Mouse (Mus musculus) kidney, postnatal 25 days (tissue): ENCODE data around the gene Adprm.
"Not testable (repeated sequence)": the region's sequence is repeated elsewhere in the genome, so short reads cannot be mapped to it uniquely, and the experiment has no call there.

ENCODE experiments used
- DNase-seq, 2 experiments: peaks; one replicate each; pipeline ENCODE4 v3.0.0; 2021; ENCODE audit warnings: mixed read lengths in 2 of 2

Gene Adprm

DNA sequence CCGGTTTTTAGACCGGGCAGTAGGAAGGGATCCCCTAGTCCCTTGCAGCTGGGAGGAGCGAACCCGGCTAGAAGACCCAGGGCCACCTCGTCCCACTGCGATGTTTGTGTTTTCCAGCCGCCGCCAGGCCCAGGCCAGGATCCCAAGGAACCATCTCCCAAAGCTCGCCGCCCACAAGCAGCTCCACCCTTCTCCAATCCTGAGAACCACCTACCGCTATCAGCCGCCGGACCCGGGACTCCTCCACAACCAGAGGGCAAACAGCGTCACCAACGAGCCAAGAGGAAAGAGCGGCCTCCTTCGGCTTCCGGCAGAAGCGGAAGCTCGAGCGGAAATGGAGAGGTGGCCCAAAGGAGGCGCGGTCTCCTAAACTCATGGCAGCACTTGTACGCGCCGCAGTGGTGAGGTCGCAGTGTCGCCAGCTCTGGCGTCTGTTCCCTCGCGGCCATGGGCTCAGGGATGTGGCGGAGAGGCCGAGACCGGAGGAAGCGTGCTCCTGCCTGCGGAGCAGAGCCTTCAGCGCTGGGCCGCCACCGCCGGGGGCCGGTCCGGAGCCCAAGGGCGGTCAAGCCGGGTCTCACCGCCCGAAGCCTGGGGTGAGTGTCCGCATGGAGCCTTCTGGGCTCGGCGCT, at the start of gene Adprm, which contains the start of gene Sco1:
Gene Adprm, minus strand, starts transcription at position 274 of the 632 bp plus-strand sequence.
Gene Sco1, plus strand, starts transcription at position 350 of the 632 bp plus-strand sequence.
- DNase-seq, result peak; percentile 91 to 96

DNA sequence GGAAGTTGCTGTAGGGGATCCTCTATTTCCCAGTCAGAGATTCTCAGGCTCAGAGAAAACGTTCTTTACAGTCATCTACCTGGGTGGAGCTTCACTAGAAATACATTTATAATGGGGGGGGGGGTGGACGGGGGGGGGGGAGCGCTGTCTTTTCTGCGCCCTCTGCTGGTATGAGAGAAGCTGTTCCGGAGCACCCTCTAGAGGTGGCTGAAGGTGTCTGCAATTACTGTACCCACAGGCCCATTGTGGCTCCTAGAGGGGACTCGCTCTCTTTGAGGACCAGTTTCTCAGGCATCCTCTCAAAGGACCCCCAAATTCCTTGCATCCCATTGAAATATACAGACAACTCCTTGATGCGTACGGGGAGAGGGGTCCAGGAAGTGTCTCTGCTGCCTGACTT, 49.3 kb upstream of the Adprm start:
- peak; percentile 50 to 62 for DNase-seq

DNA sequence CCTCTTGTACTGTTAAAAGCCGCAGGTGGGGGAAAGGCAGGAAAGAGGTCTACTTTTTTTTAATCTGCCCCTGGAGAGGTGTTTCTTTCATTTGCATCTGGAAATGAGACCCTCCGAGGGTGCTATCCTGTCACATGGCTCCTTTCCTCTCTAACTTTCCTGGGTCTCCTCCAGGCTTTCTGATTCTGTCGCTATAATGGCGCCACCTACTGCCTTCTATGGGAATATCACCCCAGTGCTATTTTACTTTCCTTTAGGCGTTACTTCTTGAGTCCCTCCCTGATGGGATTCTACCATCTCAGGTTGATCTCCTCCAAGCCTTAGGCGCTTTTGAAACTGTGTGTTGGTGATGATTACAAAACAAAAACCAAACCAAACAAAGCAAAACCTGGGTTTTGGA, 47.8 kb upstream of the Adprm start:
- DNase-seq, result peak in 1 of 2 experiments; percentile 62

DNA sequence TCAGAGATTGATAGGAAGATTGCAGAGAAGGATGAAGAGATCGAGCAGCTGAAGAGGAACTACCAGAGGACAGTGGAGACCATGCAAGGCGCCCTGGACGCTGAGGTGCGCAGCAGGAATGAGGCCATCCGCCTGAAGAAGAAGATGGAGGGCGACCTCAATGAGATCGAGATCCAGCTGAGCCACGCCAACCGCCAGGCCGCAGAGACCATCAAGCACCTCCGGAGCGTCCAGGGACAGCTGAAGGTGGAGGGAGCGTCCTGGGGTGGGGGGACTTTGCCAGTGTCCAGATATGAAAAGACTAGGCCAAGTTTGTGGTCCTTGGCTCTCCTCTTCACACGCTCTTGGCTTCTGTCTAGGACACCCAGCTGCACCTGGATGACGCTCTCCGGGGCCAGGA, 46.8 kb upstream of the Adprm start:
- DNase-seq, result no peak

DNA sequence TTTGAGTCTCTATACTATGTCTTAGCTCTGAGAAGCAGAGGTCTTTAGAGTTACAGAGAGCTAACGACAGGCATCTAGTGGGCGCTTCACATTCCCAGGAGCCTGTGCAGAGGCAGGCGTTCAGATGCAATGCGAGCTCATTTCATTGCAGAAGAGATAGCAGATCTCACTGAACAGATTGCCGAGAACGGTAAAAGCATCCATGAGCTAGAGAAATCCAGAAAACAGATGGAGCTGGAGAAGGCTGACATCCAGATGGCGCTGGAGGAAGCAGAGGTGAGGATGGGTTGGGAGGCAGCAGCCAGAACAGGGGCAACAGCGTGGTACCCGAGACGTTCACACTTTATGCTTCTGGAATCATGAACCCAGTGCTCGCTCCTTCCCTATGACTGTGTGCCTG, 46.0 kb upstream of the Adprm start:
- DNase-seq, result no peak

DNA sequence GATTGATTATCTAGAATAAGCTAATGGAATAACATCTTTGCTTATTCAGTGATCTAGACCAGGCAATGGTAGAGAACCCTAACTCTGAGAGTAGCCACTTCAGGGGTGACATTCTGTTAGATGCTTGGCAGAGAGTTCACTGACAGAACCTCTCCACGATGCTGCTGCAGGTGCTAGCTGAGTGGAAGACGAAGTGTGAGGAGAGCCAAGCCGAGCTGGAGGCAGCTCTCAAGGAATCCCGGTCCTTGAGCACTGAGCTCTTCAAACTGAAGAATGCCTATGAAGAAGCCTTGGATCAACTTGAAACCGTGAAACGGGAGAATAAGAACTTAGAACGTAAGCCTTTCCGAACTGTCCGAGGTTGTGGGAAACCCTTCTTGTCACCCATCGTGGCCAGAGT, 45.3 kb upstream of the Adprm start:
- DNase-seq, result no peak

DNA sequence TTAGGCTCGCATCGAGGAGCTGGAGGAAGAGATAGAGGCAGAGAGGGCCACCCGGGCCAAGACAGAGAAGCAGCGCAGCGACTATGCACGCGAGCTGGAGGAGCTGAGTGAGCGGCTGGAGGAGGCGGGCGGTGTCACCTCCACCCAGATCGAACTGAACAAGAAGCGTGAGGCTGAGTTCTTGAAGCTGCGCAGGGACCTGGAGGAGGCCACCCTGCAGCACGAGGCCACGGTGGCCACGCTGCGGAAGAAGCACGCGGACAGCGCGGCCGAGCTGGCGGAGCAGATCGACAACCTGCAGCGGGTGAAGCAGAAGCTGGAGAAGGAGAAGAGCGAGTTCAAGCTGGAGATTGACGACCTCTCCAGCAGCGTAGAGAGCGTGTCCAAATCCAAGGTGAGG, 42.1 kb upstream of the Adprm start:
- DNase-seq, result no peak

DNA sequence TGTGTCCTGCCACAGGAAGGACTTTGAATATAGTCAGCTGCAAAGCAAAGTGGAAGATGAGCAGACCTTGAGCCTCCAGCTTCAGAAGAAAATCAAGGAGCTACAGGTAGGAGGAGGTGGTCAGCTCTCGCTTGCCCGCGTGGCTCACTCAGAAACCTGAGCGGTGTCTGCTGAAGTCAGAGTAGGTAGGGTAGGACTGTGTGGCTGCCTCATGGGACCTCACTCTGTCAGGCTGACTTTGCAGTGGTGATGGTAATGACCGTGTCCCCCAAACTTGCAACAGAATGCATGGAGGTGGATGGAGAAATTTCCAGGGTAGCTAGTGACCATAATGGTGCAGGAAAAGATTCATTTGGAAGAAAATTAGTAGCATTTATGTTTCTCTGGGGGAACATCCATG, 41.3 kb upstream of the Adprm start:
- DNase-seq, result no peak

DNA sequence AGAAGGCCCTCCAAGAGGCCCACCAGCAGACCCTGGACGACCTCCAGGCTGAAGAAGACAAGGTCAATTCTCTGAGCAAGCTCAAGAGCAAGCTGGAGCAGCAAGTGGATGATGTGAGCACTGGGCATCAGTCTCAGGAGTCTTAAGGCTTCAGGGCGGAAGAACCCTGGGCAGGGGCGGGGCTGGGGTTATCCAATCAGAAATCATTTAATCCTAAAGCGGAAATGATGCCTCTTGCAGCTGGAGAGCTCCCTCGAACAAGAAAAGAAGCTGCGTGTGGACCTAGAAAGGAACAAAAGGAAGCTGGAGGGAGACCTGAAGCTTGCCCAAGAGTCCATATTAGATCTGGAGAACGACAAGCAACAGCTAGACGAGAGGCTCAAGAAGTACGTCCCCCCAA, 40.8 kb upstream of the Adprm start:
- DNase-seq, result no peak

DNA sequence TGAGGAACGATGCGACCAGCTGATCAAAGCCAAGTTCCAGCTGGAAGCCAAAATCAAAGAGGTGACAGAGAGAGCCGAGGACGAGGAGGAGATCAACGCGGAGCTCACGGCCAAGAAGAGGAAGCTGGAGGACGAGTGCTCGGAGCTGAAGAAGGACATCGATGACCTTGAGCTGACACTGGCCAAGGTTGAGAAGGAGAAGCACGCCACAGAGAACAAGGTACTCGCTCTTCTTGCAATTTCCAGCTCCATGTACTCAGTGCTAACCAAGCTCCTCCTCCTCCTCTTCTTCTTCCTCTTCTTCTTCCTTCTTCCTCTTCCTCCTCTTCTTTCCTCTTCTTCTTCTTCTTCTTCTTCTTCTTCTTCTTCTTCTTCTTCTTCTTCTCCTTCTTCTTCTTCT, 40.0 kb upstream of the Adprm start:
- not testable (repeated sequence) for DNase-seq

DNA sequence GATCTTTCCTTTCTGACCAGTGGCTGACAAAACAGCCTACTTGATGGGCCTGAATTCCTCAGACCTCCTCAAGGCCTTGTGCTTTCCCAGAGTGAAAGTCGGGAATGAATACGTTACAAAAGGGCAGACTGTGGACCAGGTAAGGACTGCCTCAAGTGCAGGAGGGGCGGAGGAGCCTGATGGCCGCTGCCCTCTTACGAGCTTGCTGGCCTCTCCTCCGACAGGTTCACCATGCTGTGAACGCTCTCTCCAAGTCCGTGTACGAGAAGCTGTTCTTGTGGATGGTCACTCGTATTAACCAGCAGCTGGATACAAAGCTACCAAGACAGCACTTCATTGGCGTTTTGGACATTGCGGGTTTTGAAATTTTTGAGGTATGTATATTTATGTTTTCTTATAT, 34.8 kb upstream of the Adprm start:
- DNase-seq, result no peak

DNA sequence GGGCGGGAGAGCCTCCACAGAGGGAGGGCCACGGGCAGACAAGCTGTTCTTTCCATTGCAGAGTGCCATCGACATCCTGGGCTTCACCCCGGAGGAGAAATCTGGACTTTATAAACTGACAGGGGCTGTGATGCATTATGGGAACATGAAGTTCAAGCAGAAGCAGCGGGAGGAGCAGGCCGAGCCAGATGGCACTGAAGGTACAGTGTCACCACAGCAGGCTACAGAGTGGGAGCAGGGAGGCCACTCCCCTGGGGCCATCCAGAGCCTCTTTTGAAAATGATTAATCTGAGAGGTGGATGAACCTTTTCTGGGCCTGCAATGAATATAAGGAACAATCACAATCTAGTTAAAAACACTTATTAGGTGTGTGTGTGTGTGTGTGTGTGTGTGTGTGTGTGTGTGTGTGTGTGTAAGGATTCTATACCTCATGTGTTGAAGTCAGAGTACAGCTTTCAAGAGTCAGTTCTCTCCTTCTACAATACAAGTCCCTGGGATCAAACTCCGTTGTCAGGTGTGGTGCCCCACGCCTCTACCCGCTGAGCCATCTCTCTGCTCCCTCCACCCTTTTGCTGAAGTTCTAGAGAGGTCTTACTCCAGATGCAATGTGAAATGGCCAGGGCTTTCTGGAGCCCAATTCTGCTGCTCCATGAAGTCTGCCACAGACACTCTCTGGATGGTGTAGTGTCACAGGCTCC, 34.2 kb upstream of the Adprm start:
- DNase-seq, result peak; percentile 19 to 57

DNA sequence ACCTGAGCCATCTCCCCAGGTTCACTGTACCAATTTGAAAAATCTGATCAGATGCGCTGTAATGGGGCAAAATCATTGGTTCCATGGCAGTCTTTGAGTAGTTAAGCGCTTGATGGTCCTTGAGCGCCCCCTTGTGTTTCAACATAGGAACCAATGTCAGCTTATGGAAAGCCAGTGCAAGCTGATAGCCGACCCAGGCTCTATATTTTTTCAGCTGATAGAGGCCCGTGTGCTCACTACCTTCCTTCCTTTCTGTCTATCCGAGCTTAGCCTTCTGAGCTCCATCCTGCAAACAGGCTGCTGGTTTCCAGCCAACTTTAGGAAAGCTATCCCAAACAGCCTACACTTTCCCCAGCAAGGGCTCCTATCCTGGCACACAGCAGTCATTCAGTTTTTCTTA, 33.1 kb upstream of the Adprm start:
- peak; percentile 66 to 76 for DNase-seq

DNA sequence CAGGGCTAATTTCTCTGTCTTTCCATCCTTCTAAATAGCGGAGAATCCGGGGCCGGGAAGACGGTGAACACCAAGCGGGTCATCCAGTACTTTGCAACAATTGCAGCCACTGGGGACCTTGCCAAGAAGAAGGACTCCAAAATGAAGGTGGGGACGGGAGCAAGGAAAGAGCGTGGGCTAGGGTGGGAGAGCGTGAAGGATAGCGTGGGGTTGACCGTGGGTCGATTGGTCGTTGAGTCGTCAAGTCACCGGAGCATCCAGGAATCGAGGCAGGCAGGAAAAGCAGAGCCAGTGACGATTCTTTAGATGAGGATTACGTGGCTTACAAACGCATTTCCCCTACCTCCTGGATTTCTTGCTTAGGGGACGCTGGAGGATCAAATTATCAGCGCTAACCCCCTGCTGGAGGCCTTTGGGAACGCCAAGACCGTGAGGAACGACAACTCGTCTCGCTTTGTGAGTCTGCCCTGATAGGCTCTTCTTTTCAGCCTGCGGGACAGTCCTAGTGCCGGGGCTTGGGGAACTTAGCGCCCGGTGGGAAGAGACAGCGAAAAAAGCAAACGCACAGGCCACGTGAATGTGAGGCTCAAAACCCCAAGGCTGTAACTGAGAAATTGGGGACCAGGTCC, 31.4 kb upstream of the Adprm start:
- DNase-seq, result no peak

DNA sequence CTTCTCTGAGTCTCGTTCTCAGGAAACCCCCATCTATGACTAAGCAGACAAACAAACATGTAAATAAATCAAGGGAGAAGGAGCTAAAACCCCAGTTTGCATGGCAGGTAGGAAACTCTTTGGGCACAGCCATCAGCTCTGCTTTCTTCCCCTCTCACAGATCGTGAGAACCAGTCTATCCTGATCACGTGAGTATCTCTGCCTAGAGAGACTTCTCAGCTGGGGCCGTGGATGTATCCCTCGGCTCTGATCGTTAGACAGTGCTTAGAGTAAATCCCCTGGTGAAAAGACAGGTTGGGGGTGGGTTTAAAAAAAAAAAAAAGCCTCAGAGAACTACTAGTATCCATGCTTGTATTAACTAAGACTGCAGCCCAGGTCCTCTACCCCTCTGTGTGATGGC, 30.8 kb upstream of the Adprm start:
- no peak for DNase-seq

DNA sequence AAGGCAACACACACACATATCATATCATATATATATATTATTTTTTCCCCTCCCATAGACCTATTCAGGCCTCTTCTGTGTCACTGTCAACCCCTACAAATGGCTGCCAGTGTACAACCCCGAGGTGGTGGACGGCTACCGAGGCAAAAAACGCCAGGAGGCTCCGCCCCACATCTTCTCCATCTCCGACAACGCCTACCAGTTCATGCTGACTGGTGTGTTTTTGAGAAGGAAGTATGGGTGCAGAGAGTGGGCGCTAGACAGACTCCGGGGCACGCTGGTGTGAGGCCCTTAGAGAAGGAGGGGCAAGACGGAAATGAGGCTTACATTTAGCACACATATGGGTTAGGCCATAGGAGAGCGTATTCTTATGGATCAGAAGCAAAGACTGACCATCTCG, 30.4 kb upstream of the Adprm start:
- DNase-seq, result no peak

DNA sequence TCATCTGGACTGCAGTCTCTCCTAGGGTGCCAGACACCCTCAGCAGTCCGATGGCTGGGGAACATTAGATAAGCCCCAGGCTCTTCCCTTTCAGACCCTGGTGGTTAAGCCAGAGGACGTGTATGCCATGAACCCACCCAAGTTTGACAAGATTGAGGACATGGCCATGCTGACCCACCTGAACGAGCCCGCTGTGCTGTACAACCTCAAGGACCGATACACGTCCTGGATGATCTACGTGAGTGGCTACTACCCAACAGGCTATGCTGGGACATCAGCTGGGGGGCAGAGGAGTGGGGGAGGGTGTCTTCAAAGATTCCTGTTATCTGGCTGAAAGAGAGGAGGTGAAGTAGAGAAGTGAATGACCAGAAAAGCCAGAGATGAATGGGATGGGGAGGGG, 29.8 kb upstream of the Adprm start:
- no peak for DNase-seq

DNA sequence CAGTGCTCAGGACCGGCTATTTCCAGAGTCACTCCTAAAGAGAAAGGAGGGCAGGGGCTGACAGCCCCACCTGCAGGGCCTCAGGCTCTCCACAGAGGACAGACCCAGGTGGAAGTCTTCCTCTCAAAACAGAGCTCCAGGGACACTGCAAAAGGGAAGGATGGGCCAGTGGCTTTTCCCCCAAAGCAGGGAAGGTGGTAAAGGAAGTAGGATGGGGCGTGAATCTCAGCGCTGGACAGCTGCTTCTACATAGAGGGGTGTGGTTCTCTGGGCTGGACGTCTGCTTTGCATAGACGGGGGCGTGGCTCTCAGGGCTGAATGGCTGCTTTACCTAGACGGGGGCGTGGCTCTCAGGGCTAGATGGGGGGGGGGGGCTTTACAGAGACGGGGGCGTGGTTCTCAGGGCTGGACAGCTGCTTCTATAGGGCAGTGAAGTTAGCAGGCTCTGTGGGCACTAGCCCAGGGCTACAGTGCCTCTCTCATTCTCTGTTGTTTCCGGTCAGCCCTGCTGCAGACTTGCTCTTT, 28.8 kb upstream of the Adprm start:
- DNase-seq, result peak; percentile 69 to 76

DNA sequence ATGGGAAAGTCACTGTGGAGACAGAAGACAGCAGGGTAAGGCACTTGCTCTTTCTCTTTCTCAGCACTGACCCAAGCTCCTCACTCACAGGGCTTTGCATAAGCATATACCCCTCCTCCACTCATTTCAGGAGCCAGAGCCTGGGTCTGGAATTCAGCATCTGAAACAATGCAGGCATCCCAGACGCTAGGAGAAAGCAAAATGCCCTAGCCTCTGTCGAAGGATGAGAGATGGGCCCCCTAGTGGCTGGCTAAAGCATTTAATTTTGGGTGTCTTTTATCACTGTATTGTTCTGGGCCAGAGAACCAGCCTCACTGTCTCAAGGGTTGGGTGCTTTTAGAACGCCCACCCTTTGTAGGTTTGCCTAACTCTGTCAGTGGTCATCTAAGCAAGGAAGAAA, 27.8 kb upstream of the Adprm start:
- peak; percentile 46 to 68 for DNase-seq

DNA sequence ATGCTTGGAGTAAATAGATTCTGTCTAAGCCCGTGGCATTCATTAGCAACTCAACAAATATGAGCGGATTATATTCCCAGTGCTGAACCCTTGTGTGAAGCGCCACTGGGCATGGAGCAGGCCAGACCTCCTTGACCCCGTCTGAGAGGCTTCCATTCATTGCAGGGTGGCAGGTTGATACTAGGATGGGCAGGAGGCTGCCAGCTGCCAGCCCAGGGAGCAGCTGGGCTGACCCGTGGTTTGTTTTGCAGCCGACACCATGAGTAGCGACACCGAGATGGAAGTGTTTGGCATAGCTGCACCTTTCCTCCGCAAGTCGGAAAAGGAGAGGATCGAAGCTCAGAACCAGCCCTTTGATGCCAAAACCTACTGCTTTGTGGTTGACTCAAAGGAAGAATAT, 27.3 kb upstream of the Adprm start:
- DNase-seq, result no peak

DNA sequence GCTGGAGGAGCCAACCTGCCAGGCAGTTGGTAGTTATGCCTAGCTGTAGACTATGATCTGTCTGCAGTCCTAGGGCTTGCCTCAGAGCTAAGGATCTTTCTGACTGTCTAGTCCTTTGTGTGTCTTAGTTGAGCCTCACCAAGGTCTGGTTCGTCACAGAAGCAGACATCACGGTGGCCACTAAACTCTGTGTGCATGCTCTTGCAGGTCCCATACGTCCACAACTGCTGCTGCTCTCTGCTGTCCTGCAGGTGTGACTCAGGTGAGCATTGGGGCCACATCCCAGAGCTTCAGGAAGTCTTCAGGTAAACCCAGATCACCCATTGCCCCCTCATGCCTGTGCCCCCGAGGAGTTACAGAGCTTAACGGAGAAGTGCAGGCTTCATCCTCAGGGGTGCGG, 26.5 kb upstream of the Adprm start:
- no peak for DNase-seq

DNA sequence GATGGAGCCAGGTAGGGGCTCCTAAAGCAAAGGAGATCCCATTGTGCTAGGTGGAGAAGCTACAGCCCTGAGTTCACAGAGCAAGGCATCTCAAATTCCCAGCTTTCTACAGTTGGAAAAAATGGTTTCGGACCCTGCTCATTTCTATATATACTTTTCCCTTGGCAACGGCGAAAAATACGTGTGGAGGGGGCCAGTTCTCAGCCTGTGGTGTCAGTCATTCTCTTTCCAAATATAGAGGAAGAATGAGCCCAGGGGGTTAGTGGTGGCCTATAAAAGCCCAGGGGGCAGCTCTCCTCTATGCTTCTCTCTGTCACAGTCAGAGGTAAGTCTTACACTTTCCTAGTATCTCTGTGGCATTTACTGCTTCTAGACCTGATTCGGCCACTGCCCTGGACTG, 25.6 kb upstream of the Adprm start, which contains the start of gene Myh3:
Gene Myh3, plus strand, starts transcription at position 301 of the 400 bp plus-strand sequence.
- no peak for DNase-seq

DNA sequence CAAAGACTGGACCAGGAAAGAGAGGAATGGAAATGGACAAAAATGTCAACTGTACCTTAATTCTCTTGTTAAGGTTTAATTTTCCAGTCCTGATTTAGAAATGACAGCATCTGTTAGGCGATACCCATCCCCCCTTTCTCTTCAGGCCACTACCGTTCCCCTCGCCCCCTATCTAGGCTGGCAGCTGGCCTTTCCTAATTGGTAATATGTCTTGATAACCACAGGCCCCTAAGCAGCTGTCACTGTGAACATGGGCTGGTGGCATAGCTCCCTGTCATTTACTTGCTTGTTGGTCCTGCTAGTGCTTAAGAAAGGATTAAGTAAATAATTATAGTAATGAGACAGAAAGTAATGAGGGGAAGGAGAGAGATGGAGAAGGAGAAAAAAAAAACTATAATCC, 25.0 kb upstream of the Adprm start:
- no peak for DNase-seq

DNA sequence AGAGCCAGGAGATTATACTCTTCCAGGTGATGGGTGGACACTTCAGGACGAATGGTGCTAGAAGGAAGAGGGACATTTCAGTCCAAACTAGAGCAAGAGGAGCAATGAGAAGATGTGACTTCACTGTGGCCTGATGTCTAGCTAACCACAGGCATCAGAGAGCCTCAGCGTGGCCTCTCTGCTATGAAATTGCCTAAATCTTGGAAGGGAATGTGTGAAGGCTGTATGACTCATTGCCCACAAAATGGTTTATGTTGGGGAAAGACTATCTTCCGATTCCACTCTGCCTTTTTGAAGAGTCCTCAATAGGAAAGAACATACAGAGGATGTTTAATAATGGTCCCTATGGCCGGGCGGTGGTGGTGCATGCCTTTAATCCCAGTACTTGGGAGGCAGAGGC, 24.4 kb upstream of the Adprm start:
- DNase-seq, result no peak
